7 mouse cellular contexts compared by ENCODE assay signal in the genomic region with DNA sequence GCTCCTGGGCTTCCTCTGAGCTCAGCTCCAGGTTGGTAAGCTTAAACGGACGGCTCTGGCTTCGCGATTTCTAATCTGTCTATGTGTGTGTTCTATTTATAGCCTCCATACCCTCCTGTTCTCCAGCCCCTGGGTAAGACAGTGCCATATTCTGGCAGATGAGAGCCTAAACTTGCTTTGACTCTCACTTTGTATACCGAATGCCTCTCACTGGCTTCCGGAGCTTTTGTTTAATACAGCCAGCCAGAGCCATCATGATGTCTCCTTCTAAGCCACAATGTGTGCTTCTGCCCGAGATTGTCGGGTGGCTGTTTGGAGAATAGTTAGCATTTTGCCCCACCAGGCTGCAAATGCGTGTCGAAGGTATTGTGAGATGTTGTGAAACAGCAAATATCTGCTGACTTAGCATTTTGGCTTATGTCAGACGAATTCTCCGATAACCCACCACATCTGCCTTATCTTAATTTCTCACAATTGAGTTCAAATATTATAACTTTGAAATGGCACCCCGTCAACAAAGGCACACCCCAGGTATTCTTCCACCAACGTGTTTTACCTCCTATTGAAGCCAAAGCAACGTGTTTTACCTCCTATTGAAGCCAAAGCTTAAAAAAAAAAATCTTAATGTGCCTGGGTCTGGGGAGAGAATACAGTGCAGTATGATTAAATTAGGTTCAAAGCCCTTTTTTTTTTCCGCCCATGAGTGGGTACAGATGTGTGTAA.
DNase-seq lines count a peak whose midpoint lies in the region; ATAC-seq lines count a peak whose summit lies in the region.

No protein-coding gene starts in this region.

- DNase-seq in forebrain, embryonic 10.5 days (ENCODE audit: extremely low spot score, low spot score), result peak; percentile 20
- DNase-seq in layer of hippocampus, adult 18-20 months (ENCODE audit: low spot score in 2 of 2), result peak; percentile 23 to 60
- DNase-seq in natural killer cell, adult 2 months (ENCODE audit: low spot score in 2 of 2), result no peak
- DNase-seq in gastrocnemius, postnatal 4 days (ENCODE audit: low spot score in 2 of 2), result no peak

- peak overlapping the region; percentile 70 for H3K4me2 ChIP-seq in midbrain, embryonic 12.5 days (replicated peaks)

- peak overlapping the region; percentile 87 for H3K4me3 ChIP-seq in megakaryocyte, embryonic 14.5 days (replicated peaks)
- peak overlapping the region; percentile 57 for H3K4me3 ChIP-seq in forebrain, embryonic 10.5 days
- H3K4me3 ChIP-seq in midbrain, embryonic 12.5 days, result peak overlapping the region; percentile 53

- peaks cover 7% of the 10 kb centered on the region for H3K9me3 ChIP-seq in megakaryocyte, embryonic 14.5 days
- H3K9me3 ChIP-seq in forebrain, embryonic 10.5 days, result no peaks in the 10 kb centered on the region
- no peaks in the 10 kb centered on the region for H3K9me3 ChIP-seq in midbrain, embryonic 12.5 days

- peaks cover 23% of the 10 kb centered on the region for H3K4me1 ChIP-seq in megakaryocyte, embryonic 14.5 days
- H3K4me1 ChIP-seq in forebrain, embryonic 10.5 days, result peaks cover 35% of the 10 kb centered on the region
- H3K4me1 ChIP-seq in midbrain, embryonic 12.5 days, result peaks cover 12% of the 10 kb centered on the region; the same call in 1 of the 2 replicates

- no peak for ATAC-seq in megakaryocyte, adult 5-6 weeks (ENCODE audit: poor library complexity, severe bottlenecking)
- peak; percentile 64 for ATAC-seq in midbrain, embryonic 12.5 days (ENCODE audit: low FRiP score, low read depth)

- no peaks in the 10 kb centered on the region for H3K36me3 ChIP-seq in megakaryocyte, embryonic 14.5 days (replicated peaks; ENCODE audit: low read length)
- no peaks in the 10 kb centered on the region for H3K36me3 ChIP-seq in forebrain, embryonic 10.5 days (replicated peaks)
- no peaks in the 10 kb centered on the region for H3K36me3 ChIP-seq in midbrain, embryonic 12.5 days

- H3K27me3 ChIP-seq in megakaryocyte, embryonic 14.5 days (replicated peaks), result peaks cover 48% of the 10 kb centered on the region
- peaks cover 25% of the 10 kb centered on the region for H3K27me3 ChIP-seq in forebrain, embryonic 10.5 days (ENCODE audit: poor library complexity, severe bottlenecking)
- H3K27me3 ChIP-seq in midbrain, embryonic 12.5 days, result no peaks in the 10 kb centered on the region; the same call in 1 of the 2 replicates

- H3K9ac ChIP-seq in midbrain, embryonic 12.5 days (replicated peaks), result peak overlapping the region; percentile 68

- H3K27ac ChIP-seq in forebrain, embryonic 10.5 days, result peak overlapping the region; percentile 79
- peak overlapping the region; percentile 60 for H3K27ac ChIP-seq in midbrain, embryonic 12.5 days (replicated peaks)

- 3% methylated on average over 16 of the region's 16 CpGs for WGBS in forebrain, embryonic 10.5 days
- 6% methylated on average over 16 of the region's 16 CpGs for WGBS in midbrain, embryonic 12.5 days

Comparison
In these comparisons a context has a peak if more than half of its experiments do, and no peak if none do; other contexts are left out.
1. DNase-seq: peak in forebrain, embryonic 10.5 days (single experiment) and layer of hippocampus, adult 18-20 months (2 of 2); none in natural killer cell, adult 2 months (0 of 2) and gastrocnemius, postnatal 4 days (0 of 2).
2. Peak in every context shown above with its lines, with median percentiles within 50 percentile points of each other: H3K4me3 ChIP-seq.